Mouse (Mus musculus) thymus, adult 2 months (tissue): ENCODE measurements at regions not wholly inside any gene's neighbourhood (a gene's known extent, or its start where the extent isn't known, plus 50 kb on each side); places are given as distances from the start of the nearest gene placed in this dataset.

Experiments used
- CTCF ChIP-seq: fragments of 200-500 bp; IDR thresholded peaks from 2 replicates; pipeline ENCODE4 v1.5.1; 2012; ENCODE audit warnings: mild to moderate bottlenecking, control low read depth, low read length, moderate library complexity, borderline replicate concordance; ENCODE audit not compliant: control insufficient read depth, poor library complexity, insufficient read depth; ENCODE audit errors: extremely low read depth
- POLR2A ChIP-seq: fragments of 200-500 bp; IDR thresholded peaks from 2 replicates; pipeline ENCODE4 v1.6.1; 2012; ENCODE audit warnings: mild to moderate bottlenecking, low read length, control low read depth, moderate library complexity; ENCODE audit not compliant: control insufficient read depth, poor library complexity, insufficient read depth; ENCODE audit errors: extremely low read depth

- no peak for TF ChIP-seq POLR2A
- TF ChIP-seq CTCF, result no peak
These were observed 62.2 kb upstream of the Tle3 start for GRCm38 (mm10) chr9:61309768-61310493.
